Mouse (Mus musculus) midbrain, embryonic 16.5 days (tissue): Measurements from ENCODE around the gene Olfr221. TPM values are rescaled to one million over a fixed set of nuclear protein-coding genes. Genes with fewer than 3 reads are reported as not detected.
"Not testable (repeated sequence)": the region's sequence is repeated elsewhere in the genome, so short reads cannot be mapped to it uniquely, and the experiment has no call there.

Experiments
- ATAC-seq: fragments of 200-750 bp; cut with Nextera tagmentation; 2 replicates; pipeline ENCODE4 v1.8.0; 2017; ENCODE audit warnings: moderate TSS enrichment
- H3K27ac ChIP-seq: fragments of 300-500 bp; sonication (generic); 2 replicates; pipeline ENCODE4 v1.5.1; 2014; ENCODE audit warnings: mild to moderate bottlenecking, low read length, mixed read lengths
- H3K27me3 ChIP-seq: fragments of 300-500 bp; sonication (generic); 2 replicates; pipeline ENCODE4 v1.6.1; 2014; ENCODE audit warnings: low read depth, low read length, mixed read lengths; ENCODE audit not compliant: control insufficient read depth, insufficient read depth
- H3K36me3 ChIP-seq: fragments of 300-500 bp; sonication (generic); 2 replicates; pipeline ENCODE4 v1.6.1; 2014; ENCODE audit warnings: mild to moderate bottlenecking, low read length, moderate library complexity, mixed read lengths; ENCODE audit not compliant: control insufficient read depth, insufficient read depth
- H3K4me1 ChIP-seq: fragments of 300-500 bp; sonication (generic); 2 replicates; pipeline ENCODE4 v1.6.1; 2014; ENCODE audit warnings: mild to moderate bottlenecking, low read length, mixed read lengths; ENCODE audit not compliant: control insufficient read depth, insufficient read depth
- H3K4me2 ChIP-seq: fragments of 300-500 bp; sonication (generic); 2 replicates; pipeline ENCODE4 v1.6.1; 2014; ENCODE audit warnings: mild to moderate bottlenecking, low read length, mixed read lengths
- H3K4me3 ChIP-seq: fragments of 300-500 bp; sonication (generic); 2 replicates; pipeline ENCODE4 v1.5.1; 2014; ENCODE audit warnings: low read depth, mild to moderate bottlenecking, low read length, moderate library complexity, mixed read lengths
- H3K9ac ChIP-seq: fragments of 300-500 bp; sonication (generic); 2 replicates; pipeline ENCODE4 v1.6.1; 2014; ENCODE audit warnings: low read depth, low read length, mixed read lengths
- H3K9me3 ChIP-seq: fragments of 300-500 bp; sonication (generic); replicated peaks from 2 replicates; pipeline ENCODE4 v1.6.1; 2014; ENCODE audit warnings: mild to moderate bottlenecking, low read length, mixed read lengths; ENCODE audit not compliant: control insufficient read depth, poor library complexity, severe bottlenecking
- WGBS: fragments of 180-500 bp; shearing (Covaris S2); extraction: QIAGEN DNeasy Blood & Tissue Kit; methylation state at CpG from one replicate; pipeline ENCODE4 v1.1.7; 2014; 5-methylcytosine and 5-hydroxymethylcytosine counted together
- polyA plus RNA-seq: library from polyadenylated mRNA; unstranded; fragments of >200 nt; fragmentation: Nextera tagmentation; extraction: Ambion mirVana; gene quantifications from 2 replicates; pipeline ENCODE4 v1.2.1, GENCODE M21; 2015

The Olfr221 gene
- not detected in 2 replicates for polyA plus RNA-seq

- H3K27me3 ChIP-seq, H3K9me3 ChIP-seq: not testable (repeated sequence)
- 66% methylated on average over 3 of the region's 3 CpGs for WGBS
These were observed at the start of gene Olfr221 for GRCm38 (mm10) chr14:52042359-52042758. Gene Olfr221 (minus strand): TSS chr14:52042459.

GRCm38 (mm10) chr14:52083083-52083482, 40.8 kb upstream of the Olfr221 start:
- H3K27ac ChIP-seq, result no peak overlapping the region
- no peaks in the 10 kb centered on the region for H3K4me1 ChIP-seq
- H3K4me3 ChIP-seq, result no peak overlapping the region
- H3K4me2 ChIP-seq, result no peak overlapping the region
- H3K27me3 ChIP-seq, result no peaks in the 10 kb centered on the region
- peaks cover 14% of the 10 kb centered on the region for H3K36me3 ChIP-seq
- no peak overlapping the region for H3K9ac ChIP-seq
- no peaks in the 10 kb centered on the region for H3K9me3 ChIP-seq
- no peak for ATAC-seq

More at GRCm38 (mm10) chr14:52042359-52042758, at the start of gene Olfr221:
- H3K4me1 ChIP-seq, H3K9ac ChIP-seq, H3K4me3 ChIP-seq, ATAC-seq, H3K36me3 ChIP-seq, H3K27ac ChIP-seq, H3K4me2 ChIP-seq: not testable (repeated sequence)

DNA sequence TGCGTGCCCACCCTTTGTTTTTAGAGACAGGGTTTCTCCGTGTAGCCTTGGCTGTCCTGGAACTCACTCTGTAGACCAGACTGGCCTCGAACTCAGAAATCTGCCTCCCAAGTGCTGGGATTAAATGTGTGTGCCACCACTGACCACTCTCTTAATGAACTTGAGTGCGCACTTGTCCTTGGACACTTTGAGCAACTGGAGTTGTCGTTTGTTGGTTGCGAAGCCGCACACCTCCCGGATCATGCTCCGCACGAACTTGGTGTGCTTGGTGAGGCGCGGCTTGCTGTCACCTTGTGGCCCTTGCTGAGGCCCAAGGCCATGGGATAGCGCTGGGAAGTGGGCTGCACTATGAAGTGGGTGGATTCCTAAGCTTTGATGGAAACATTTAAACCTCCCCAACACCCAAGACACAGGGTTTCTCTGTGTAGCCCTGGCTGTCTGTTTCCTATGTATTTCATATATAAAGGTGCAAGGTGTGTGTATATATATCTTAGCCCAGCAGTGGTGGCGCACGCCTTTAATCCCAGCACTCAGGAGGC, 29.4 kb upstream of the Olfr221 start:
- Histone ChIP-seq H3K4me1 (no peaks in the 10 kb centered on the region), H3K36me3 (peaks cover 23% of the 10 kb centered on the region), H3K27ac (no peak overlapping the region), H3K4me2 (no peak overlapping the region), H3K9ac (no peak overlapping the region), H3K9me3 (no peaks in the 10 kb centered on the region), H3K4me3 (no peak overlapping the region), H3K27me3 (no peaks in the 10 kb centered on the region)
- 91% methylated on average over 15 of the region's 15 CpGs for WGBS
- no peak for ATAC-seq

GRCm38 (mm10) chr14:52066135-52066534, 23.9 kb upstream of the Olfr221 start:
- Histone ChIP-seq H3K27ac (no peak overlapping the region), H3K36me3 (peaks cover 4% of the 10 kb centered on the region; the same call in 1 of the 2 replicates), H3K4me2 (no peak overlapping the region), H3K4me1 (no peaks in the 10 kb centered on the region), H3K9me3 (no peaks in the 10 kb centered on the region), H3K4me3 (no peak overlapping the region), H3K9ac (no peak overlapping the region), H3K27me3 (no peaks in the 10 kb centered on the region)
- 67% methylated on average over 4 of the region's 4 CpGs for WGBS
- ATAC-seq, result no peak

GRCm38 (mm10) chr14:52061798-52062197, 19.5 kb upstream of the Olfr221 start:
- no peak overlapping the region for H3K4me2 ChIP-seq
- no peak overlapping the region for H3K9ac ChIP-seq
- H3K9me3 ChIP-seq, result no peaks in the 10 kb centered on the region
- H3K4me1 ChIP-seq, result no peaks in the 10 kb centered on the region
- no peak overlapping the region for H3K27ac ChIP-seq
- H3K4me3 ChIP-seq, result no peak overlapping the region
- no peak for ATAC-seq
- WGBS, result 87% methylated on average over 8 of the region's 8 CpGs
- H3K27me3 ChIP-seq, result no peaks in the 10 kb centered on the region
- no peaks in the 10 kb centered on the region for H3K36me3 ChIP-seq

DNA sequence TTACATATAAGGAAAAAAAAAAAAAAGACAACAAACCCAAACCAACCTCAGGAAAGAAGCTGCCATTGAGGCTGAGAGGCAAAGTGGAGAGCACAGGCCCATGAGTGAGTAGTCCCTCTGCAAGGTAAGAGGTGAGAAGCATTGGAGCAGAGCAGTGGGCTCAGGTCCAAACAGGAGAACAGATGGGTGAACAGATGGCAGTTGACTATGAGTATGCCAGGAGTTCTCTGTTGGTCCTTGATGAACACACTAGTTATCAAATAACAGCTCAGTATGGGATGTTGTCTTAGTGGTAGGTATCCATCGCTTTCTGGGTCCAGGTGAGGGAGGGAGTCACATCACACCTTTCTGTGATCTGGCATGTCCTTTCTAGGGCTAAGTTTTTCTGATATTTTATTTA, 18.5 kb upstream of the Olfr221 start:
- Histone ChIP-seq H3K27ac (no peak overlapping the region), H3K4me2 (no peak overlapping the region), H3K27me3 (no peaks in the 10 kb centered on the region), H3K9me3 (no peaks in the 10 kb centered on the region), H3K4me3 (no peak overlapping the region), H3K9ac (no peak overlapping the region), H3K36me3 (no peaks in the 10 kb centered on the region), H3K4me1 (no peaks in the 10 kb centered on the region)
- no peak for ATAC-seq
- WGBS, result 85% methylated on average over 1 of the region's 1 CpGs

DNA sequence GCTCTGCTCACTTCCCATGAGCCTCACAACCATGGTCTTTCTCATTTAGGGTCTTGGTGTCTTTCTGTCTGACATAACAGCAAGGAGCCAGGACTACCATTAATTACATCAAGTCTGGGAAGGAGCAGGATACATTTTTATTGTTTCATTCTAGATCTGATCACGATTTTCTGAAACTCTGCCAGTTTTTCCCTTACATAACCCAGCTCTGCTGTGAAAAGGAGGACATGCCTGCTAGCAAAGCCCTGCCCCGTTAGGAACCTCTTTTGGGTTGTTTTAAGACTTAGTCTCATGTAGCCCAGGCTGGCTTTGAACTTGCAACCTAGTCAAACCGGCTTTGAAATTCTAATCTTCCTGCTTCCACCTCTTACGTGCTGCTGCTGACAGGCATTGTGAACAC, 17.7 kb upstream of the Olfr221 start:
- no peak overlapping the region for H3K4me2 ChIP-seq
- WGBS, result 77% methylated on average over 4 of the region's 4 CpGs

DNA sequence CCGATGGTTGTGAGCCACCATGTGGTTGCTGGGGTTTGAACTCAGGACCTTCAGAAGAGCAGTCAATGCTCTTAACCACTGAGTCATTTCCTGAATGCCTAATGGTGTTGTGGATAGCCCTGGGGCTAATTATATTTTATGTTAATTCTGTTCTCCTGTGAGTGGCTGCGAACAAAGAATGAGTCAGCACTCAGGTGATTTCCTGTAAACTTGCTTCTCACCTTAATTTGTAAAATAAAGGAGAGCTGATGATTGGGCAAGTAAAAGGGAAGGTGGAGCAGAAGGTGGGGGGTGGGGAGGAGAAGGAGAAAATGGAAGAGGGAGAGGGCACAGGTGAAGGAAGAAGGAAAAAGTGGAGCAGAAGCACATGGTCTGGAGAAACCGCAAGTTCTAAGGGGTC, 10.5 kb upstream of the Olfr221 start:
- not testable (repeated sequence) for H3K9ac ChIP-seq, H3K9me3 ChIP-seq, H3K4me2 ChIP-seq, H3K36me3 ChIP-seq, ATAC-seq, H3K27me3 ChIP-seq, H3K4me1 ChIP-seq, H3K4me3 ChIP-seq, H3K27ac ChIP-seq
- 87% methylated on average over 3 of the region's 3 CpGs for WGBS

More for the DNA sequence above, 17.7 kb upstream of the Olfr221 start:
- no peaks in the 10 kb centered on the region for H3K9me3 ChIP-seq
- H3K9ac ChIP-seq, result no peak overlapping the region
- H3K27ac ChIP-seq, result no peak overlapping the region
- H3K27me3 ChIP-seq, result no peaks in the 10 kb centered on the region
- H3K36me3 ChIP-seq, result no peaks in the 10 kb centered on the region
- H3K4me1 ChIP-seq, result no peaks in the 10 kb centered on the region
- H3K4me3 ChIP-seq, result no peak overlapping the region
- no peak for ATAC-seq

DNA sequence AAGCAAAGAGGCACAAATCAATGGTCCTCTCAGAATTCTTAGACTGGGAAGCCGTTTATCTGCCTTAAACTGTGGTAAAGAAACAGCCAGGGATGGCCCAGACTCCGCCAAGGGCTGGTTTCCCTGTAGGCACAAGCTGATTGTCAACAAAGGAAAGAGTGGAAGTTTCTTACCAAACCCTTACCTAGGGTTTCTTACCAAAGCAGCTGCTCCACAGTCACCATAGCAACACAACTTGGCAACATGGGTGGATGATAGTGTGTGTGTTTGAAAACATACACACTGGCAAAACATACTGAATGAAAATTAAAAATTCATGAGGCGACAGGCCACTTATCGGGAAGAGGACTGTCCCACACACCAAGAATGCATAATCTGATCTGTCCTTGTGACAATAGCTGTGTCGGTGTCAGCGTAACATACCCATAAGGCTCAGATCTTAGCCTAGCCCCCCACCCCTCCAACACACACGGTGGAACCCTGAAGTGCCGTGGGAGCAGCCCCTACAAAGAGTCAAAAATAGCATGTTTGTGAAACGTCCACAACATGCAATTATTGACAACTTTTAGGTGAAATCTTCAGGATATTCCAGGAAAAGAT, 3.8 kb upstream of the Olfr221 start:
- Histone ChIP-seq H3K4me1 (peaks cover 4% of the 10 kb centered on the region; the same call in 1 of the 2 replicates), H3K9me3 (no peaks in the 10 kb centered on the region), H3K9ac (no peak overlapping the region), H3K4me2 (no peak overlapping the region), H3K4me3 (no peak overlapping the region), H3K27ac (no peak overlapping the region), H3K36me3 (no peaks in the 10 kb centered on the region), H3K27me3 (no peaks in the 10 kb centered on the region)
- 0 out of 2 replicates have a peak, but pooled peaks have one; percentile 48 for ATAC-seq
- 23% methylated on average over 9 of the region's 9 CpGs for WGBS
